Mouse (Mus musculus) cortical plate, adult 2 months (tissue): ENCODE data around the gene Mvb12b.

ENCODE experiments used
- CTCF ChIP-seq: fragments of 200-500 bp; IDR thresholded peaks from 2 replicates; pipeline ENCODE4 v1.5.1; 2011; ENCODE audit warnings: mild to moderate bottlenecking, control low read depth, low read length; ENCODE audit not compliant: insufficient read depth; ENCODE audit errors: extremely low read depth
- POLR2A ChIP-seq: fragments of 200-500 bp; IDR thresholded peaks from 2 replicates; pipeline ENCODE4 v1.6.1; 2011; ENCODE audit warnings: mild to moderate bottlenecking, low read length, control low read depth; ENCODE audit not compliant: insufficient read depth; ENCODE audit errors: extremely low read depth

DNA sequence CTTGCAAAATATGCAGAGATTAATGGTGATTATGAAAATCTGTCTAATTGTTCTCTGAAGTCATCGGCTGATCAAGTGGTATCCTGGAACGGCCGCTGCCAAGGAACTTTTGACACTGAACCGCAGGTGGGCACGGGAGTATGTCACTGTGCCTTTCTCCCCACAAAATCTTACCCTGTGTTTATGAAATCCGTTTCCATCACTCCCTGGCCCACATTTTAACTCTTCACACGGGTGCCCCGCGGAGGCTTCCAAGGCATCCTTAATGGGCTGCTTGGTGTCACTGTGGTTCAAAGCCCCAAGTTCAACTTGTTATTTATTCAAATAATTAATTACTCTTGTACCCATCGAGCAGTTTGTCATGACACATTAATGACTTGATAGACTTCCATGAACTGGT, 116.4 kb downstream of the Mvb12b start:
- no peak for TF ChIP-seq CTCF
- TF ChIP-seq POLR2A, result no peak
